Mouse (Mus musculus) kidney, adult 2 months (tissue): ENCODE results near the gene Loxl1.

Experiments
- CTCF ChIP-seq: fragments of 200-500 bp; conservative IDR thresholded peaks from 2 replicates; pipeline ENCODE4 v1.5.1; 2011; ENCODE audit warnings: low read depth, mild to moderate bottlenecking, control low read depth, low read length, moderate library complexity, mixed read lengths; ENCODE audit not compliant: insufficient read depth, insufficient read length
- POLR2A ChIP-seq: fragments of 200-500 bp; IDR thresholded peaks from one replicate; pipeline ENCODE4 v1.6.1; 2011; ENCODE audit warnings: low read depth, low read length, control low read depth

DNA sequence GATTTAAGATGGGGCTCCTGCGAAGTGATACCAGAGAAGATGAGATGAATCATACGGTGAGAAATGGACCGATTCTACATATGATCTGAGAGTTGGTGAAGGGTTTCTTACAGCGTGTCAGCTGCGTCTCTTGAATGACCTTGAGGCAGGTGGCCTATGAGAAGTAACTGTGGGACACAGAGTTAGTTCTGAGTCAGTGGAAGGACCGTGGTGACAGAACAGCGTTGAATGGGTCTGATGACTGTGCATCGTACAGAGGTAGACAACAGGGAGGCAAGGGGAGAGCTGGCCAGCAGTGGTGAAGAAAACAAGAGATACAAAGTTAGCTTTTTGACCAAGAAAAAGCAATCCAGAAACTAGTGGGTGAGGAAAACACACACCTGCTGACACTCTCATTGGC is 62.7 kb downstream of the Loxl1 start:
- TF ChIP-seq CTCF = no peak
- no peak for TF ChIP-seq POLR2A
